In the genomic region with DNA sequence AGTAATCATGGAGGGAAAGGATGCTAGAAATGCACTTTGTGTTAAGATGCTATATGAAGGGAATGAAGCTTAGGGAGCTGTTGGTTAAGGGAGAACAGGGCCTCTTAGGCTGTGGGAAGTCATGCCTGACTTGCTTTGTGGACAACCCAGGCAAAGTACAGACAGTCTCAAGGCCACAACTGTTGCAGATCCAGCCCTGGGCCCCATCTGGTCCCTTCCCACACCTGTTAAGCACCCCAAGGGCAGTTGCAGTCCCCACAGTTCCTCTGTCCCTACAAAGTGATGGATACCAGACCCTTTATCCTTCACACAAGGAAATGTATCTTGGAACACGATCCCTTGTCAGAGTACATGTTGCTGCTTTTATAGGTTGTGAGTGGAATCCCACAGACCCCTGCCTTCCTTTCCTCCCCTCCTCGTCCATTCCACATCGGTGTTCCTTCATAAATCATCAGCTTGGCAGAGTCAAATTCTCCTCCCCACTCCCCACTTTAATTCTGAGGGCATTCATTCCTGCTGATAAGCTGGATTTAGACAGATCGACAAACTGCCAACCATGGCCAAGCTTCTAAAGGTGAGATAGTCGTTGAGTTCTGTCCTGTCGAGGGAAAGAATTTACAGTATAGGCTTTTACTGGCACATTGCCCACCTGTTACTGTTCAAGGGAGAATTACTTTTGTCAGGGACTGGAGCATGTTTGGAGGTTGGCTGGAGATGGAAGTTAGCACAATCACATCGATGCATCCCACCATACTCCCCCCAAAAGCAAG, we compare ENCODE assay signal across 28 mouse cellular contexts.
A peak's percentile ranks its signal among the peaks of the same experiment; 100 is the strongest.
DNase-seq lines count a peak whose midpoint lies in the region; ATAC-seq and TF ChIP-seq lines count a peak whose summit lies in the region.
"Had no signal": no experiment of that assay in that cellular context is flagged by ENCODE, and none has a peak within 500 bp of the region (broad histone marks: within the 10 kb centered on the region; RNA-seq: fewer than 3 reads in every experiment).

No protein-coding gene starts in this region.

- intact Hi-C loops in left cerebral cortex, postnatal 25 days (cut with DNase I), result no loop called here

- no peak for TF ChIP-seq POLR2A in limb, embryonic 14.5 days (IDR thresholded peaks at IDR 0.05; ENCODE audit: borderline replicate concordance, extremely low read depth, insufficient read depth, insufficient read length)

- peak; percentile 84 for DNase-seq in heart, adult 11 months
- DNase-seq in heart, adult 18-20 months, result no peak
- DNase-seq in heart, adult 9 months (ENCODE audit: low spot score in 2 of 2), result no peak
- DNase-seq in limb, embryonic 14.5 days (ENCODE audit: low spot score), result peak; percentile 54
- DNase-seq in right cerebral cortex, postnatal 36 days (ENCODE audit: low spot score in 2 of 2), result no peak
- no peak for DNase-seq in left cerebral cortex, postnatal 25 days (ENCODE audit: low spot score in 2 of 2)
- DNase-seq: adrenal gland, postnatal 25 days; cerebellum, adult 11-12 months; cerebellum, adult 9-11 months; forebrain, postnatal 0 days; kidney, adult 9 months; kidney, postnatal 14 days; layer of hippocampus, adult 9-11 months; lung, postnatal 36 days; right cerebral cortex, postnatal 25 days; spleen, adult 18-20 months had no signal

- no peaks in the 10 kb centered on the region for H3K27me3 ChIP-seq in heart, embryonic 14.5 days (ENCODE audit: control insufficient read depth, insufficient read depth, low read length)
- H3K27me3 ChIP-seq in intestine, embryonic 15.5 days (replicated peaks), result no peaks in the 10 kb centered on the region
- no peaks in the 10 kb centered on the region for H3K27me3 ChIP-seq in limb, embryonic 14.5 days (ENCODE audit: control insufficient read depth, insufficient read depth, low read length)
- H3K27me3 ChIP-seq: embryonic facial prominence, embryonic 15.5 days; forebrain, embryonic 12.5 days; hindbrain, embryonic 15.5 days; liver, embryonic 15.5 days; lung, embryonic 15.5 days; Patski had no signal

- H3K4me1 ChIP-seq in heart, embryonic 14.5 days (ENCODE audit: control insufficient read depth in 2 of 2, insufficient read depth in 2 of 2, low read length in 2 of 2), result peaks cover 24 to 32% of the 10 kb centered on the region in 2 experiments
- H3K4me1 ChIP-seq in intestine, embryonic 15.5 days (replicated peaks), result 0 out of 2 replicates have a peak, but pooled peaks cover 5% of the 10 kb centered on the region
- peaks cover 30% of the 10 kb centered on the region for H3K4me1 ChIP-seq in limb, embryonic 14.5 days (ENCODE audit: control insufficient read depth, insufficient read depth, low read length)
- H3K4me1 ChIP-seq: forebrain, embryonic 12.5 days; hindbrain, embryonic 15.5 days; liver, embryonic 15.5 days; lung, embryonic 15.5 days had no signal

- no peaks in the 10 kb centered on the region for H3K9me3 ChIP-seq in heart, embryonic 14.5 days (ENCODE audit: control insufficient read depth, low read length)
- no peaks in the 10 kb centered on the region for H3K9me3 ChIP-seq in intestine, embryonic 15.5 days
- H3K9me3 ChIP-seq in limb, embryonic 14.5 days (ENCODE audit: control insufficient read depth, low read length), result peaks cover 5% of the 10 kb centered on the region; the same call in 1 of the 2 replicates
- H3K9me3 ChIP-seq: embryonic facial prominence, embryonic 15.5 days; forebrain, embryonic 12.5 days; hindbrain, embryonic 15.5 days; liver, embryonic 15.5 days; lung, embryonic 15.5 days had no signal

- ATAC-seq in heart, embryonic 14.5 days (ENCODE audit: insufficient number of reproducible peaks, insufficient read depth, low FRiP score, low read depth), result no peak
- peak; percentile 68 for ATAC-seq in intestine, embryonic 15.5 days
- peak; percentile 17; the same call in 1 of the 2 replicates for ATAC-seq in limb, embryonic 14.5 days (ENCODE audit: low FRiP score, low read depth)
- ATAC-seq: forebrain, postnatal 0 days; inflammation-experienced regulatory T-cells, adult 6 months; midbrain, embryonic 16.5 days; Patski had no signal

- no peak overlapping the region for H3K4me3 ChIP-seq in heart, embryonic 14.5 days (ENCODE audit: control insufficient read depth in 1 of 2, insufficient read depth in 1 of 2, low read depth in 1 of 2, low read length in 2 of 2)
- H3K4me3 ChIP-seq in intestine, embryonic 15.5 days (replicated peaks), result no peak overlapping the region
- no peak overlapping the region for H3K4me3 ChIP-seq in limb, embryonic 14.5 days (replicated peaks; ENCODE audit: low read length)
- H3K4me3 ChIP-seq: embryonic facial prominence, embryonic 15.5 days; forebrain, embryonic 12.5 days; hindbrain, embryonic 10.5 days; hindbrain, embryonic 15.5 days; liver, embryonic 15.5 days; lung, embryonic 15.5 days had no signal

- peak overlapping the region; percentile 31 to 52; a peak in 3 of 4 replicates for H3K27ac ChIP-seq in heart, embryonic 14.5 days (replicated peaks in 1 of 2; ENCODE audit: control insufficient read depth in 1 of 2, insufficient read depth in 1 of 2, low read depth in 2 of 2, low read length in 2 of 2)
- H3K27ac ChIP-seq in intestine, embryonic 15.5 days, result no peak overlapping the region
- peak overlapping the region; percentile 28; the same call in 1 of the 2 replicates for H3K27ac ChIP-seq in limb, embryonic 14.5 days (replicated peaks; ENCODE audit: low read depth, low read length)
- H3K27ac ChIP-seq: embryonic facial prominence, embryonic 15.5 days; forebrain, embryonic 12.5 days; hindbrain, embryonic 10.5 days; hindbrain, embryonic 15.5 days; liver, embryonic 15.5 days; lung, embryonic 15.5 days had no signal

- no peak overlapping the region for H3K9ac ChIP-seq in heart, embryonic 14.5 days (ENCODE audit: low read length)
- no peak overlapping the region for H3K9ac ChIP-seq in intestine, embryonic 15.5 days
- H3K9ac ChIP-seq in limb, embryonic 14.5 days (ENCODE audit: low read depth, low read length, severe bottlenecking), result no peak overlapping the region
- H3K9ac ChIP-seq: embryonic facial prominence, embryonic 15.5 days; forebrain, embryonic 12.5 days; forebrain, postnatal 0 days; hindbrain, embryonic 15.5 days; liver, embryonic 15.5 days; lung, embryonic 15.5 days had no signal

- 21% methylated on average over 7 of the region's 7 CpGs for WGBS in heart, embryonic 14.5 days
- WGBS in intestine, embryonic 15.5 days, result 52% methylated on average over 7 of the region's 7 CpGs
- 24% methylated on average over 7 of the region's 7 CpGs for WGBS in limb, embryonic 14.5 days

- no peak overlapping the region for H3K4me2 ChIP-seq in heart, embryonic 14.5 days (ENCODE audit: low read length)
- no peak overlapping the region for H3K4me2 ChIP-seq in intestine, embryonic 15.5 days (replicated peaks)
- no peak overlapping the region for H3K4me2 ChIP-seq in limb, embryonic 14.5 days (replicated peaks; ENCODE audit: low read depth, low read length, severe bottlenecking)
- H3K4me2 ChIP-seq: embryonic facial prominence, embryonic 15.5 days; forebrain, embryonic 12.5 days; hindbrain, embryonic 15.5 days; liver, embryonic 15.5 days; lung, embryonic 15.5 days; midbrain, embryonic 11.5 days had no signal

- H3K36me3 ChIP-seq in heart, embryonic 14.5 days (ENCODE audit: control insufficient read depth, insufficient read depth, low read length), result no peaks in the 10 kb centered on the region
- H3K36me3 ChIP-seq in intestine, embryonic 15.5 days, result no peaks in the 10 kb centered on the region
- no peaks in the 10 kb centered on the region for H3K36me3 ChIP-seq in limb, embryonic 14.5 days (ENCODE audit: control insufficient read depth, insufficient read depth, low read length)
- H3K36me3 ChIP-seq: embryonic facial prominence, embryonic 15.5 days; forebrain, embryonic 12.5 days; hindbrain, embryonic 10.5 days; hindbrain, embryonic 15.5 days; liver, embryonic 15.5 days; lung, embryonic 15.5 days had no signal

Comparison
In these comparisons a context has a peak if more than half of its experiments do, and no peak if none do; other contexts are left out.
1. DNase-seq: peak in heart, adult 11 months (single experiment) and limb, embryonic 14.5 days (single experiment); none in heart, adult 18-20 months (0 of 2), heart, adult 9 months (0 of 2), right cerebral cortex, postnatal 36 days (0 of 2) and left cerebral cortex, postnatal 25 days (0 of 2).